Comparison of ENCODE assay signal across 16 mouse cellular contexts in genomic region chr13:60243110-60243481, GRCm38 (mm10).
DNase-seq lines count a peak whose midpoint lies in the region; ATAC-seq lines count a peak whose summit lies in the region.
"Had no signal": no experiment of that assay in that cellular context is flagged by ENCODE, and none has a peak within 500 bp of the region (broad histone marks: within the 10 kb centered on the region; RNA-seq: fewer than 3 reads in every experiment).

No protein-coding gene starts in this region.

- H3K9me3 ChIP-seq in heart, embryonic 10.5 days, result no peaks in the 10 kb centered on the region
- peaks cover 3% of the 10 kb centered on the region; the same call in 1 of the 2 replicates for H3K9me3 ChIP-seq in neural tube, embryonic 13.5 days
- H3K9me3 ChIP-seq in hindbrain, embryonic 16.5 days (ENCODE audit: control insufficient read depth, low read length), result no peaks in the 10 kb centered on the region
- H3K9me3 ChIP-seq in stomach, embryonic 15.5 days, result no peaks in the 10 kb centered on the region

- H3K4me3 ChIP-seq in heart, embryonic 10.5 days, result no peak overlapping the region
- no peak overlapping the region for H3K4me3 ChIP-seq in neural tube, embryonic 13.5 days
- H3K4me3 ChIP-seq in hindbrain, embryonic 16.5 days (ENCODE audit: low read length), result no peak overlapping the region
- H3K4me3 ChIP-seq in stomach, embryonic 15.5 days (replicated peaks), result no peak overlapping the region

- no peak overlapping the region for H3K9ac ChIP-seq in neural tube, embryonic 13.5 days
- H3K9ac ChIP-seq in hindbrain, embryonic 16.5 days (ENCODE audit: low read depth, low read length), result no peak overlapping the region
- no peak overlapping the region for H3K9ac ChIP-seq in stomach, embryonic 15.5 days

- 52% methylated on average over 4 of the region's 4 CpGs for WGBS in heart, embryonic 10.5 days
- 43% methylated on average over 4 of the region's 4 CpGs for WGBS in neural tube, embryonic 13.5 days
- WGBS in hindbrain, embryonic 16.5 days, result 50% methylated on average over 4 of the region's 4 CpGs
- 17% methylated on average over 4 of the region's 4 CpGs for WGBS in stomach, embryonic 15.5 days

- DNase-seq in heart, embryonic 10.5 days (ENCODE audit: low spot score), result no peak
- DNase-seq in heart, postnatal 25 days (ENCODE audit: low spot score), result no peak
- no peak for DNase-seq in neural tube, embryonic 10.5 days (ENCODE audit: extremely low spot score, low spot score)
- no peak for DNase-seq in spleen, postnatal 4 days (ENCODE audit: low spot score in 2 of 2)
- no peak for DNase-seq in frontal cortex, adult 2 months (ENCODE audit: extremely low spot score in 1 of 2, low spot score in 1 of 2)
- DNase-seq: adrenal gland, adult 2 months; B cell, adult 2 months; cerebellum, adult 9-11 months; layer of hippocampus, adult 9-11 months; lung, adult 2 months; right cerebral cortex, adult 18-20 months; thymus, adult 18-20 months had no signal

- intact Hi-C loops in heart, postnatal 25 days (cut with DNase I), result no loop called here

- H3K4me2 ChIP-seq in neural tube, embryonic 13.5 days, result no peak overlapping the region
- H3K4me2 ChIP-seq in hindbrain, embryonic 16.5 days (ENCODE audit: low read length), result no peak overlapping the region
- H3K4me2 ChIP-seq in stomach, embryonic 15.5 days, result no peak overlapping the region

- peak overlapping the region; percentile 6; the same call in 1 of the 2 replicates for H3K27ac ChIP-seq in heart, embryonic 10.5 days
- H3K27ac ChIP-seq in neural tube, embryonic 13.5 days (replicated peaks), result peak overlapping the region; percentile 52
- H3K27ac ChIP-seq in hindbrain, embryonic 16.5 days (ENCODE audit: low read depth, low read length), result 0 out of 2 replicates have a peak overlapping the region, but pooled peaks have one; percentile 54
- peak overlapping the region; percentile 60 for H3K27ac ChIP-seq in stomach, embryonic 15.5 days

- H3K27me3 ChIP-seq in heart, embryonic 10.5 days (ENCODE audit: insufficient read depth, poor library complexity, severe bottlenecking), result no peaks in the 10 kb centered on the region
- H3K27me3 ChIP-seq in neural tube, embryonic 13.5 days, result no peaks in the 10 kb centered on the region
- H3K27me3 ChIP-seq in hindbrain, embryonic 16.5 days (replicated peaks; ENCODE audit: control insufficient read depth, insufficient read depth, low read length), result no peaks in the 10 kb centered on the region
- H3K27me3 ChIP-seq in stomach, embryonic 15.5 days (replicated peaks), result no peaks in the 10 kb centered on the region

- H3K4me1 ChIP-seq in heart, embryonic 10.5 days, result peaks cover 23% of the 10 kb centered on the region
- H3K4me1 ChIP-seq in neural tube, embryonic 13.5 days (replicated peaks), result peaks cover 22% of the 10 kb centered on the region
- peaks cover 7% of the 10 kb centered on the region for H3K4me1 ChIP-seq in hindbrain, embryonic 16.5 days (ENCODE audit: control insufficient read depth, insufficient read depth, low read depth, low read length)
- peaks cover 8% of the 10 kb centered on the region; the same call in 1 of the 2 replicates for H3K4me1 ChIP-seq in stomach, embryonic 15.5 days

- H3K36me3 ChIP-seq in heart, embryonic 10.5 days, result no peaks in the 10 kb centered on the region
- no peaks in the 10 kb centered on the region for H3K36me3 ChIP-seq in neural tube, embryonic 13.5 days
- H3K36me3 ChIP-seq in hindbrain, embryonic 16.5 days (ENCODE audit: control insufficient read depth, insufficient read depth, low read length), result no peaks in the 10 kb centered on the region
- no peaks in the 10 kb centered on the region for H3K36me3 ChIP-seq in stomach, embryonic 15.5 days

- no peak for ATAC-seq in neural tube, embryonic 13.5 days (ENCODE audit: low read depth)
- ATAC-seq in hindbrain, embryonic 16.5 days, result peak; percentile 52; the same call in 1 of the 2 replicates
- no peak for ATAC-seq in stomach, embryonic 15.5 days (ENCODE audit: insufficient read depth, low FRiP score, low read depth)
- ATAC-seq: forebrain, embryonic 16.5 days had no signal

Comparison
In these comparisons a context has a peak if more than half of its experiments do, and no peak if none do; other contexts are left out.
1. H3K27ac ChIP-seq: peak in every context shown above with its lines; median percentile 60 in stomach, embryonic 15.5 days; 54 in hindbrain, embryonic 16.5 days; 52 in neural tube, embryonic 13.5 days; 6 in heart, embryonic 10.5 days.